Mouse (Mus musculus) left cerebral cortex, postnatal 14 days (tissue): Measurements from ENCODE around the gene Mfap3. TPM values are rescaled to one million over a fixed set of nuclear protein-coding genes. Genes with fewer than 3 reads are reported as not detected.
A peak's percentile ranks its signal among the peaks of the same experiment; 100 is the strongest.
"Not testable (repeated sequence)": the region's sequence is repeated elsewhere in the genome, so short reads cannot be mapped to it uniquely, and the experiment has no call there.

ENCODE experiments used
- DNase-seq, 2 experiments: peaks; one replicate each; pipeline ENCODE4 v3.0.0; 2021 to 2022; ENCODE audit warnings: low spot score in 2 of 2, mixed read lengths in 1 of 2
- intact Hi-C: fragments of 180-260 bp; cut with DNase I; formaldehyde crosslinking; loops from one replicate; pipeline ENCODE4 v1.15.1; 2025
- total RNA-seq, 2 experiments: library from RNA; stranded (reverse); gene quantifications; 2 replicates each; pipeline ENCODE4 v1.2.3; 2021

Gene Mfap3
- total RNA-seq, 2 experiments from 2014 or later, result 25.7 to 28.8 TPM

- DNase-seq, result no peak
- intact Hi-C loops, result no loop called here
Observed at GRCm38 (mm10) chr11:57524597-57524996, 6.1 kb downstream of the Mfap3 start.

- intact Hi-C loops, result no loop called here
- no peak for DNase-seq
Observed at GRCm38 (mm10) chr11:57525900-57526299, 7.4 kb downstream of the Mfap3 start.

- intact Hi-C loops, result no loop called here
- DNase-seq, result no peak
Observed at GRCm38 (mm10) chr11:57527506-57527905, 9.0 kb downstream of the Mfap3 start.

GRCm38 (mm10) chr11:57529111-57529510, 10.6 kb downstream of the Mfap3 start:
- no peak for DNase-seq
- intact Hi-C loops, result no loop called here

GRCm38 (mm10) chr11:57531300-57531950, 13.0 kb downstream of the Mfap3 start:
- DNase-seq, result peak in 1 of 2 experiments; percentile 34
- intact Hi-C loops, result no loop called here

- intact Hi-C loops, result no loop called here
- no peak for DNase-seq
Observed at GRCm38 (mm10) chr11:57532306-57532705, 13.8 kb downstream of the Mfap3 start.

GRCm38 (mm10) chr11:57535912-57536311, 17.4 kb downstream of the Mfap3 start:
- no peak for DNase-seq
- intact Hi-C loops, result no loop called here

- intact Hi-C loops, result no loop called here
Observed at GRCm38 (mm10) chr11:57539841-57540418, 21.5 kb downstream of the Mfap3 start.

GRCm38 (mm10) chr11:57540681-57541080, 22.2 kb downstream of the Mfap3 start:
- intact Hi-C loops, result no loop called here
- no peak for DNase-seq

More at GRCm38 (mm10) chr11:57539841-57540418, 21.5 kb downstream of the Mfap3 start:
- no peak for DNase-seq

GRCm38 (mm10) chr11:57548618-57549550, 30.4 kb downstream of the Mfap3 start:
- intact Hi-C loops, result loop anchor here (1.0 to 5.0 kb wide), 4 partner anchors 78 to 383 kb away; partner anchors contain the start of gene Galnt10
- DNase-seq, result peak; percentile 82 to 86

GRCm38 (mm10) chr11:57550230-57550629, 31.8 kb downstream of the Mfap3 start:
- intact Hi-C loops, result no loop called here

GRCm38 (mm10) chr11:57551016-57551415, 32.6 kb downstream of the Mfap3 start:
- no peak for DNase-seq
- intact Hi-C loops, result no loop called here

More at GRCm38 (mm10) chr11:57550230-57550629, 31.8 kb downstream of the Mfap3 start:
- DNase-seq, result no peak

GRCm38 (mm10) chr11:57553015-57553780, 34.7 kb downstream of the Mfap3 start:
- no peak for DNase-seq
- intact Hi-C loops, result no loop called here

- DNase-seq, intact Hi-C loops: not testable (repeated sequence)
Observed at GRCm38 (mm10) chr11:57557936-57558335, 39.5 kb downstream of the Mfap3 start.

- intact Hi-C loops, result no loop called here
Observed at GRCm38 (mm10) chr11:57564564-57564963, 46.1 kb downstream of the Mfap3 start.

GRCm38 (mm10) chr11:57566091-57567035, 47.9 kb downstream of the Mfap3 start:
- intact Hi-C loops, result no loop called here
- DNase-seq, result peak in 1 of 2 experiments; percentile 16

More at GRCm38 (mm10) chr11:57564564-57564963, 46.1 kb downstream of the Mfap3 start:
- DNase-seq, result no peak

- intact Hi-C loops, result no loop called here
Observed at GRCm38 (mm10) chr11:57568950-57569490, 50.6 kb downstream of the Mfap3 start.

GRCm38 (mm10) chr11:57571035-57571434, 52.6 kb downstream of the Mfap3 start:
- intact Hi-C loops, result no loop called here
- no peak for DNase-seq

More at GRCm38 (mm10) chr11:57568950-57569490, 50.6 kb downstream of the Mfap3 start:
- no peak for DNase-seq
